Mouse (Mus musculus) urinary bladder, postnatal 36 days (tissue): Measurements from ENCODE around the gene 1700047I17Rik2.
"Not testable (repeated sequence)": the region's sequence is repeated elsewhere in the genome, so short reads cannot be mapped to it uniquely, and the experiment has no call there.

ENCODE experiments used
- DNase-seq, 2 experiments: peaks; one replicate each; pipeline ENCODE4 v3.0.0; 2022; ENCODE audit warnings: low spot score in 2 of 2, mixed read lengths in 1 of 2

The 1700047I17Rik2 gene

GRCm38 (mm10) chr12:55199306-55199705, at the start of gene 1700047I17Rik2:
Gene 1700047I17Rik2 (plus strand): TSS chr12:55199592.
- DNase-seq = not testable (repeated sequence)

GRCm38 (mm10) chr12:55154559-55155448, 44.6 kb upstream of the 1700047I17Rik2 start, which contains the start of gene Srp54b:
Gene Srp54b (plus strand): TSS chr12:55155104.
- DNase-seq = not testable (repeated sequence)

- peak in 1 of 2 experiments; percentile 0 for DNase-seq
Measured at GRCm38 (mm10) chr12:55155449-55155783, 44.0 kb upstream of the 1700047I17Rik2 start.

- DNase-seq = not testable (repeated sequence)
Measured at GRCm38 (mm10) chr12:55167034-55167557, 32.3 kb upstream of the 1700047I17Rik2 start.

DNA sequence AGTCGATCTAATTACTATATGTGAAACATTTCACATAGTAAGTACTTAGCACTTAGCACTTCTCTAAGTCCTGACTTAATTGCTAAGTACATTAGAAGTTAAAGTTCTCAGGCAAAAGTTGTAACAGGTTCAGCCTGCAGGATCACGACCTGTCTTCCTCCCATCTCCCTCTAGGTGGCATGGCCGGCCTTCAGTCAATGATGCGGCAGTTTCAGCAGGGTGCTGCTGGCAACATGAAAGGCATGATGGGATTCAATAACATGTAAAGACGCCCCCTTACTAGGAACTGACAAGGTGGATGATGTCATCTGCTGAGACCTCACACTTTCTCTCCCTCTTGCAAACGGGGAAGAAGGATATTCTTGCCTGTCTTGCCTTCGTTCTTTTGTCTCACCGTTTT, 11.7 kb upstream of the 1700047I17Rik2 start:
- not testable (repeated sequence) for DNase-seq

DNA sequence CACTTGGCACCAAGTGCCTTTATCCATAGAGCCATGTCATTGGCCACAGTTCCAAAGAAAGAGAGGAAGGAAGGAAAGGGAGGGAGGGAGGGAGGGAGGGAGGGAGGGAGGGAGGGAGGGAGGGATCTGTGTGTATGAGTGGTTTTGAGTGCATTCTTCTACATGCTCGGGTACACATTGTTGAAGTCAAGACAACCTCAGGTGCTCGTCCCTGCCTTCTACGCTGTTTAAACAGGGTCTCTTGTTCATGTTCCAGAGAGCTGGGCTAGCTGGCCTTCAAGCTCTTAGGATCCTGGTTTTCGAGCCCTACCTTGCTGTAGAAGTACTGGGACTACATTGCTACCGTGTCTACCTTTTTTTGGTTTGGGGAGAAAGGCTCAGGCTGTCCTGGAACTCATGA, 10.3 kb upstream of the 1700047I17Rik2 start:
- not testable (repeated sequence) for DNase-seq

- not testable (repeated sequence) for DNase-seq
Measured at GRCm38 (mm10) chr12:55199799-55200198, 407 bp downstream of the 1700047I17Rik2 start.

DNA sequence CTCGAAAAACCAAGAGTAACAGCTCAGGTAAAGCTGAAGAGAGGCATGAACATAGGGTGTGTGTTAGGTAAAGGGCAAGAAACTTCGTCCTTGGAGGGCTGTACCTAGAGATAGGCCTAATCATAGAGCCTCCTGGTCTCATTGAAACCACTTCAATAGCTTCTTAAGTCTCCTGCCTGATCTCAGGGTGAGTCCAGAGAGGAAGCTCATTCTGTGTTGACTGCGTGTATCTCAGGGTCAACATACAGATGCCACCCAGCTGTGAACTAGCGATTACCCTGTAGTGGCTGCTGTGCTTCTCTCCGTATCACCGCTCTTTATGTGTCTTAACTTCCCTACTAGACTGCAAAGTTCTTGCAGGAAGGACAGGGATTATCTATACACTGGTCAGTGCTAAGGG, 13.6 kb downstream of the 1700047I17Rik2 start:
- DNase-seq = not testable (repeated sequence)

- DNase-seq = not testable (repeated sequence)
Measured at GRCm38 (mm10) chr12:55229626-55230519, 30.5 kb downstream of the 1700047I17Rik2 start, which contains the start of gene Srp54c. Gene Srp54c (plus strand): TSS chr12:55230168.

- DNase-seq = peak in 1 of 2 experiments; percentile 0
Measured at GRCm38 (mm10) chr12:55230520-55230861, 31.1 kb downstream of the 1700047I17Rik2 start.

- not testable (repeated sequence) for DNase-seq
Measured at GRCm38 (mm10) chr12:55242243-55242642, 42.9 kb downstream of the 1700047I17Rik2 start.

DNA sequence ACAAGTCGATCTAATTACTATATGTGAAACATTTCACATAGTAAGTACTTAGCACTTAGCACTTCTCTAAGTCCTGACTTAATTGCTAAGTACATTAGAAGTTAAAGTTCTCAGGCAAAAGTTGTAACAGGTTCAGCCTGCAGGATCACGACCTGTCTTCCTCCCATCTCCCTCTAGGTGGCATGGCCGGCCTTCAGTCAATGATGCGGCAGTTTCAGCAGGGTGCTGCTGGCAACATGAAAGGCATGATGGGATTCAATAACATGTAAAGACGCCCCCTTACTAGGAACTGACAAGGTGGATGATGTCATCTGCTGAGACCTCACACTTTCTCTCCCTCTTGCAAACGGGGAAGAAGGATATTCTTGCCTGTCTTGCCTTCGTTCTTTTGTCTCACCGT, 62.6 kb downstream of the 1700047I17Rik2 start:
- DNase-seq = not testable (repeated sequence)

GRCm38 (mm10) chr12:55263385-55263784, 64.0 kb downstream of the 1700047I17Rik2 start:
- not testable (repeated sequence) for DNase-seq
